Mouse (Mus musculus) heart, postnatal 0 days (tissue): ENCODE measurements at regions not wholly inside any gene's neighbourhood (a gene's known extent, or its start where the extent isn't known, plus 50 kb on each side); places are given as distances from the start of the nearest gene placed in this dataset.

Experiments
- CTCF ChIP-seq: IDR thresholded peaks from 2 replicates; pipeline ENCODE4 v1.5.1; 2016; ENCODE audit warnings: antibody characterized with exemption, control low read depth, low read depth
- EP300 ChIP-seq: IDR thresholded peaks from 2 replicates; pipeline ENCODE4 v1.6.1; 2016; ENCODE audit warnings: antibody characterized with exemption, low read depth

- TF ChIP-seq CTCF (peak; percentile 53), EP300 (no peak)
These were observed 72.7 kb upstream of the Tiam2 start for GRCm38 (mm10) chr17:3253508-3254176.
